Mouse (Mus musculus) C2C12 (cell line): ENCODE data around the gene Ift46. TPM values are rescaled to one million over a fixed set of nuclear protein-coding genes. Genes with fewer than 3 reads are reported as not detected.

Source experiments
- H3K27me3 ChIP-seq: one replicate; pipeline ENCODE4 v1.6.1; 2011; ENCODE audit not compliant: control insufficient read depth, insufficient read depth, insufficient read length
- H3K36me3 ChIP-seq: one replicate; pipeline ENCODE4 v1.6.1; 2011; ENCODE audit not compliant: control insufficient read depth, insufficient read depth
- H3K4me3 ChIP-seq: one replicate; pipeline ENCODE4 v1.5.1; 2011; ENCODE audit warnings: mild to moderate bottlenecking, control low read depth; ENCODE audit not compliant: poor library complexity, insufficient read depth, severe bottlenecking
- H3K79me2 ChIP-seq: one replicate; pipeline ENCODE4 v1.6.1; 2011; ENCODE audit not compliant: control insufficient read depth, insufficient read depth
- H3K79me3 ChIP-seq: one replicate; pipeline ENCODE4 v1.6.1; 2011; ENCODE audit warnings: low read depth, control low read depth
- H3ac ChIP-seq: one replicate; pipeline ENCODE3; 2011; ENCODE audit warnings: low read depth; ENCODE audit not compliant: control insufficient read depth, insufficient read length
- CEBPB ChIP-seq: IDR thresholded peaks from one replicate; pipeline ENCODE4 v1.6.1; 2011; ENCODE audit warnings: low read depth, mild to moderate bottlenecking, control low read depth, moderate library complexity
- CTCF ChIP-seq: IDR thresholded peaks from one replicate; pipeline ENCODE4 v1.5.1; 2011; ENCODE audit not compliant: control insufficient read depth, insufficient read depth, insufficient read length
- FOSL1 ChIP-seq: IDR thresholded peaks from one replicate; pipeline ENCODE4 v1.8.0; 2011; ENCODE audit warnings: mild to moderate bottlenecking, low read length; ENCODE audit not compliant: poor library complexity, insufficient read depth, severe bottlenecking
- MAX ChIP-seq: IDR thresholded peaks from one replicate; pipeline ENCODE4 v1.6.1; 2011; ENCODE audit warnings: mild to moderate bottlenecking, control low read depth
- MYOD1 ChIP-seq: IDR thresholded peaks from one replicate; pipeline ENCODE4 v1.6.1; 2011; ENCODE audit warnings: low read depth; ENCODE audit not compliant: control insufficient read depth, insufficient read length
- MYOG ChIP-seq: IDR thresholded peaks from one replicate; pipeline ENCODE4 v1.6.1; 2011; ENCODE audit not compliant: control insufficient read depth, insufficient read length; ENCODE audit errors: extremely low read depth
- USF1 ChIP-seq: IDR thresholded peaks from one replicate; pipeline ENCODE4 v1.6.1; 2011; ENCODE audit warnings: low read depth, mild to moderate bottlenecking, control low read depth, moderate library complexity
- polyA plus RNA-seq: library from polyadenylated mRNA; unstranded; fragments of >200 nt; fragmentation: generic; extraction: Trizol; gene quantifications from one replicate; pipeline ENCODE4 v1.2.1, GENCODE M21; 2012; ENCODE audit warnings: missing spikeins

The Ift46 gene
- polyA plus RNA-seq, 1 experiment = 76.1 TPM

DNA sequence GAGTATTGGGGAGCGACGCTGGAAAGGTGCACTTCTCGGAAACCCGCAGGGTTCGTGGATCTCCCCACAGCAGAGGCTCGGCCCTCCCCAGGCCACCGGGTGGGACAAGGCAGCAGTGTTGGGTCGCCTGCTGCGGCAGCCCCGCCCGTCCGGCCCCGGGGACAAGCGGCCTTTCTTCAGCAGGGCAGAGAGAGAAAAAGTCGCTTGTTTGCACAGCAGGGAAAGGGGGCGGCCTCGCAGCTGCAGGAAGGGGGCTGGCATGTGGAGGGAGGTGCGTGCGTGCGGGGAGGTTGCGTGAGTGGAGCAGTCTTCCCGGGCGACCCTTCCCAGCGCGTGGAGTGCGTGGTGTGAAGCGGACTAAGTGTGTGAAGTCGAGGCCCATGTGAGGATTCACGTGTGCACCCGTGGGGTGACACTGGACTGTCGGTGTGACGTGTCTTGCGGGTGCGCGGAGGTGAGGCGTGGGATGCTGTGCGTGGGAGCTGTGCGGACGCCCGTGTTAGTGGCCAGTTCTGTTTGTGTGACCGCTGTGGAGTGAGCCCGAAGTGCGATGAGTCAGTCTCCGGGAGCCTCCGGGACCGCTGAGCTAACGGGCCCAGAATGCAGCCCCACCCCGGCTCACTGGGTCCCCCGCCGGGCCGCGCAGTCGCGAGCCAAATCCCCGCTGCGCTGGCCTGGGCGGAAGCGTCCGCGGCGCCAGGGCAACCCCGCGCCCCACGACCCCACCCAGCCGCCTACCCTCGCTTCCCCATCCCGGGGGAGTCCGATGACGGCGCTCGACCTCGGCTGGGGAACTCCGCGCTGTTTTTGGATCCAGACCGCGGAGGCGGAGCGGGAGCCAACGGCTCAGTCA lies 33.8 kb upstream of the Ift46 start:
- no peak for TF ChIP-seq MYOG
- no peak for TF ChIP-seq CEBPB
- no peak for TF ChIP-seq CTCF
- TF ChIP-seq MYOD1 = no peak
- no peak for TF ChIP-seq FOSL1
- TF ChIP-seq USF1 = no peak
- TF ChIP-seq MAX = no peak
- Histone ChIP-seq H3K79me2 (peaks cover 53% of the 10 kb centered on the region), H3K4me3 (peak overlapping the region; percentile 38), H3K79me3 (peaks cover 27% of the 10 kb centered on the region), H3K27me3 (no peaks in the 10 kb centered on the region), H3ac (peak overlapping the region; percentile 96), H3K36me3 (peaks cover 4% of the 10 kb centered on the region)

DNA sequence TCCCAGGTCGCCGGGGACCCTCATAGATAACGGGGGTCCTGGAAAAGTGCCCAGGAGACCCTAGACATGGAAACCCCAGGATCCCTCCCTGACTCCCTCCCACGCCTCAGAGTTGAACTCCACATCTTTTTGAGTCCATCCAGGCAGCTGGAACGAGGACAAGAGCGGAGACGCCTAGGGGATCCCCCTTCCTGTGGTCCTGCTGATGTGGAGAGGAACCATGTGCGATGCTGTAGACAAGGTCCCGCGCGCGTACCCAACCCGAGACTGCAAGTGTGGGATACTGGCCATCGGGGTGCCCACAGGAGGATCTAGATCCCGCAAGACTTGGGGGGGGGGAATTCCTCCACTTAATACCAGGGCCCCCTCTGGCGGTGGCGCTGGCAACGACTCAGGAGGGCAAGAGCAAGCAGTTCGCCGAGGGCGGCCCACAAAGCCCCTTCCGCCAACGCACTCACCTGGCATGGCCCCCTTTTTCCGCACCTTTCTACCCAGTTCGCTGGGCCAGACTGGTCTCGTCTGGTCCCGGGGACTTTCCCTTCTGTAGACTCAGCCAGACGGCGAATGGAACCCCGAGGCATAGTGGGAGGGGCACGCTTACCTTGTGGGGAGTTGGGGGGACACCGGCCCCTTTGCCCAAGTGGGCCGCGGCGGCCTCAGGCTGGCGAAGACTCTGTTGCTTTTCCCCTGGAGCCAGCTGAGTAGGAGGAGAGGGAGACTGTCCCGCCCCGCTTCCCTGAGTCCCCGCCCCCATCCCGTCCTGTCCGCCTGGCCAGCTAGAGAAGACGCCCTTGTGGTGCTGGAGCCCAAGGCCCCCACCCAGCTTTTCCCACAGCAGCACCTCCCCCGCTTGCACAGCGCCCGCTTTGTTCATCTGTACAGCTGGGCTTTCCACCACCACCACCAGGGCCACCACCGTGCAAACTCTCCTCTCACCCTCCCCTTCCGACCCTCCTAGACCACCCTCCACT lies 32.9 kb upstream of the Ift46 start, which contains the start of gene Phldb1:
TSS of gene Phldb1 (minus strand) at position 675 of the 971 bp plus-strand sequence.
- peaks cover 24% of the 10 kb centered on the region for H3K79me3 ChIP-seq
- peaks cover 4% of the 10 kb centered on the region for H3K36me3 ChIP-seq
- H3ac ChIP-seq = peak within 1 kb of the TSS; percentile 96
- TF ChIP-seq CTCF = peak; percentile 64
- TF ChIP-seq FOSL1 = no peak
- H3K27me3 ChIP-seq = no peaks in the 10 kb centered on the region
- peaks cover 51% of the 10 kb centered on the region for H3K79me2 ChIP-seq
- peak within 1 kb of the TSS; percentile 38 for H3K4me3 ChIP-seq

DNA sequence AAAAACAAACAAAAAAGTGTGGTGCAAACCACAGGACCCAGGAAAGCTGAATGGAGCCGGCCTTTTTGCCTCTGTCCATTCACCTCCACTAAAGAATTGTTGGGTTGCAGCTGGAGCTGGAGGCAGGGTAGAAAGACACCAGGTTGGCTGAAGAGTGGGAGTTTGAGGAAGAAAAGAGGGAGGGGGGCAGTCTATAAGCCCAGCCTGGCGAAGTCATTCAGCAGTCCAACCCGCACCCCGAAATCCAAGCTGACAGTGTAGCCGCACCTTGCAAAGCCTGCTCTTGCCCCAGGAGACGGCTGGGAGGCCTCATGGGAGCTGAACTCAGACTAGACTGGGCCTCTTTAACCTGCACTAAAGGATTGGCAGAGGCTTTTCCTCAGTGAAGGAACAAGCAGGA lies 31.8 kb upstream of the Ift46 start:
- no peaks in the 10 kb centered on the region for H3K36me3 ChIP-seq
- TF ChIP-seq MYOD1 (no peak), MAX (no peak), FOSL1 (no peak), CTCF (no peak), USF1 (no peak), MYOG (no peak)
- H3K79me3 ChIP-seq = peaks cover 15% of the 10 kb centered on the region
- no peak overlapping the region for H3K4me3 ChIP-seq
- H3K27me3 ChIP-seq = no peaks in the 10 kb centered on the region
- no peak overlapping the region for H3ac ChIP-seq
- H3K79me2 ChIP-seq = peaks cover 40% of the 10 kb centered on the region

DNA sequence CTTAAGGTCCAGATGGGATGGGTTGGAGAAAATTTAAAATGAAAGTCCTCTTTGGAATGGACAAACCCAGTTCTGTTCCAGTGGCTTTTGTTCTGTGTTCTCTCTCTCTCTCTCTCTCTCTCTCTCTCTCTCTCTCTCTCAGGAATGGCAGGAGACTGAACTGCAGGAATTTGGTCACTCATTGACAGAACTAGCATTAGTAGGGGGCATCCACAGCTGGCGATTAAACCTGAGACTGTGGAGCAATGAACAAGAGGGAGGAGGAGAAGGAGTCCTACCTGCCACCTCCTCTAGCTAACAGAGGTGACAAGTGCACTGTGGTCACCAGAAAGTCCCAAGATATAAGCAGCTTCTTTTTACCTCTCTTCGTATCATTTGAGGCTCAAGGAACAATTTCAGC lies 31.4 kb upstream of the Ift46 start:
- TF ChIP-seq MYOG (no peak), MAX (no peak), FOSL1 (no peak), MYOD1 (no peak), CEBPB (no peak), USF1 (no peak)
- Histone ChIP-seq H3ac (no peak overlapping the region), H3K27me3 (no peaks in the 10 kb centered on the region), H3K4me3 (no peak overlapping the region), H3K79me2 (peaks cover 37% of the 10 kb centered on the region), H3K79me3 (peaks cover 15% of the 10 kb centered on the region), H3K36me3 (no peaks in the 10 kb centered on the region)

DNA sequence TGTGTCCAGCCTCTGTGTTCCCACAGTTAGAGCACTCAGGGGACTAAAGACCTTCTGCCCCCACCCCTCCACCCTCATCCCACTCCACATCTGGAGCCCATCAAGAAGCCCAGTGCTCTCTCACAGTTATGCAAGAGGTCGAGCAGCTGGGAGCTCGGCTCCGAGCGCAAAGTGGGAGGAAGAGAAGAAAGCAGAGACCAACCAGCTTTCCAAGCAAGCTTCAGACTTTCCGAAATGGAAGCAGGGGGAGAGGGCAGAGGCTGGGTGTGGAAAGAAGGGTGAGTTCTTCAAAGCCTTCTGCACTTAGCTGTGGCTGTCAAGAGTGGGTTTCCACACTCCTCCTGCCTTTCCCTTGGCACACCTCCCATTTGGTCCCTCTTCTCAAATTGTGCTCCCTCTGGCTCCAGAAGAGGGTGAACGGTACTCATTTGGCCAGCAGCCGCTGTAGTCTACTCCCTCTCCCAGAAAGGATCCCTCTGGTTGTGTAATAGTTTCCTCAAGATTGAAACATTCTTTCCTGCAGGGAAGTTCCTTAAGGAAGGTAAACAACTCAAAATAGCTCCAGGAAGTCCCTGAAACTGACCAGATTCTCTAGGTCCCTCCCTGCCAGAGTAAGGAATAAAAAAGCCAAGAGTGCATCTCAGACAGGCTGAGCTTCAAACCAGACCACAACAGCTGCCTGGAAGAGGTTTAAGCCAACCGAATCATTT lies 30.3 kb upstream of the Ift46 start:
- no peak overlapping the region for H3ac ChIP-seq
- peaks cover 7% of the 10 kb centered on the region for H3K79me3 ChIP-seq
- H3K27me3 ChIP-seq = no peaks in the 10 kb centered on the region
- peaks cover 5% of the 10 kb centered on the region for H3K36me3 ChIP-seq
- H3K4me3 ChIP-seq = no peak overlapping the region
- H3K79me2 ChIP-seq = peaks cover 26% of the 10 kb centered on the region
- no peak for TF ChIP-seq FOSL1
- TF ChIP-seq MYOD1 = no peak
- no peak for TF ChIP-seq USF1
- TF ChIP-seq CEBPB = no peak
